Mouse (Mus musculus): ENCODE data around the gene Mphosph9.

- TF ChIP-seq EP300 (IDR thresholded peaks at IDR 0.05; ENCODE audit: low read depth) = no peak
- TF ChIP-seq CTCF (IDR thresholded peaks at IDR 0.05; ENCODE audit: low read depth) = no peak
These were observed 38.0 kb upstream of the Mphosph9 start for GRCm38 (mm10) chr5:124365754-124366153.
